Mouse (Mus musculus) left cerebral cortex, adult 9 months (tissue): ENCODE results near the gene Zfp786.

Source experiments
- DNase-seq, 2 experiments: peaks; one replicate each; pipeline ENCODE4 v3.0.0; 2022; ENCODE audit warnings: low spot score in 2 of 2

The Zfp786 gene

GRCm38 (mm10) chr6:47821236-47821635 lies 9.4 kb downstream of the Zfp786 start:
- DNase-seq, result no peak

- no peak for DNase-seq
Observed at GRCm38 (mm10) chr6:47819626-47820325, 10.9 kb downstream of the Zfp786 start.

GRCm38 (mm10) chr6:47818721-47819120 lies 11.9 kb downstream of the Zfp786 start:
- no peak for DNase-seq

GRCm38 (mm10) chr6:47816151-47816550 lies 14.5 kb downstream of the Zfp786 start:
- no peak for DNase-seq

GRCm38 (mm10) chr6:47813257-47813878 lies 17.3 kb downstream of the Zfp786 start, which contains the start of gene Pdia4:
TSS of gene Pdia4 (minus strand) at chr6:47813430.
- peak; percentile 96 to 98 for DNase-seq

- DNase-seq, result no peak
Observed at GRCm38 (mm10) chr6:47812271-47812915, 18.3 kb downstream of the Zfp786 start.

GRCm38 (mm10) chr6:47811324-47811723 lies 19.3 kb downstream of the Zfp786 start:
- DNase-seq, result no peak

- DNase-seq, result no peak
Observed at GRCm38 (mm10) chr6:47810181-47810580, 20.5 kb downstream of the Zfp786 start.

- DNase-seq, result no peak
Observed at GRCm38 (mm10) chr6:47809053-47809452, 21.6 kb downstream of the Zfp786 start.

GRCm38 (mm10) chr6:47808545-47808944 lies 22.1 kb downstream of the Zfp786 start:
- DNase-seq, result peak in 1 of 2 experiments; percentile 31

- no peak for DNase-seq
Observed at GRCm38 (mm10) chr6:47807419-47807818, 23.2 kb downstream of the Zfp786 start.

GRCm38 (mm10) chr6:47805520-47805919 lies 25.1 kb downstream of the Zfp786 start:
- DNase-seq, result no peak

- DNase-seq, result no peak
Observed at GRCm38 (mm10) chr6:47799079-47799478, 31.6 kb downstream of the Zfp786 start.

GRCm38 (mm10) chr6:47794106-47794830 lies 36.4 kb downstream of the Zfp786 start:
- no peak for DNase-seq

- DNase-seq, result no peak
Observed at GRCm38 (mm10) chr6:47793284-47793683, 37.4 kb downstream of the Zfp786 start.

- DNase-seq, result no peak
Observed at GRCm38 (mm10) chr6:47792533-47792932, 38.1 kb downstream of the Zfp786 start.

GRCm38 (mm10) chr6:47790745-47791144 lies 39.9 kb downstream of the Zfp786 start:
- no peak for DNase-seq

GRCm38 (mm10) chr6:47788821-47789220 lies 41.8 kb downstream of the Zfp786 start:
- no peak for DNase-seq

- DNase-seq, result peak; percentile 81 to 89
Observed at GRCm38 (mm10) chr6:47787941-47788736, 42.5 kb downstream of the Zfp786 start.

GRCm38 (mm10) chr6:47784707-47785412 lies 45.8 kb downstream of the Zfp786 start:
- no peak for DNase-seq
